Mouse (Mus musculus): ENCODE data around the gene Nodal.

The Nodal gene

DNA sequence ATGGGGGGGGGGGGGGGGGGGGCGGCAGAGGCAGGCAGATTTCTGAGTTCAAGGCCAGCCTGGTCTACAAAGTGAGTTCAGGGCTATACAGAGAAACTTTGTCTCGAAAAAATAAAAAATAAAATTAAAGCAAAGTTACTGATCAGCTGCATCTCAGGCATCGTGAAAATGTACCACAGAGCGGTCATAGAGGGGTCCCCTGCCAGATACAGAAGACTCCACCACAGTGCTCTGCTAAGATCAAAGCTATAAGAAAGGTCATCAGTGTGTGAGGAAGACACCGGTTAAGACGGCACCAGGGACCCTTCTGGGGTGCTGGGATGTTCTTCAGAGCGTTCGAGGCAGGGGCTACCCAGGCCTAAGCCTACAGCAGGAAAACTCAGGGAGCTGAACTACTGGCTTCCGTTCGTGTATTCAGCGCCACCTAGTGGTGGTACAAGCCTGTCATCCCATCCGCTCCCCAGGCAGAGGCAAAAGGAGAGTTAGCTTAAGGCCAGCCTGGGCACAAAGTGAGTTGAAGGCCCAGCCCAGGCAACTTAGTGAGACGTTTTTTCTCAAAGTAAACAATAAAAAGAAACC, 18.5 kb upstream of the Nodal start:
- peak; percentile 53 for DNase-seq

DNA sequence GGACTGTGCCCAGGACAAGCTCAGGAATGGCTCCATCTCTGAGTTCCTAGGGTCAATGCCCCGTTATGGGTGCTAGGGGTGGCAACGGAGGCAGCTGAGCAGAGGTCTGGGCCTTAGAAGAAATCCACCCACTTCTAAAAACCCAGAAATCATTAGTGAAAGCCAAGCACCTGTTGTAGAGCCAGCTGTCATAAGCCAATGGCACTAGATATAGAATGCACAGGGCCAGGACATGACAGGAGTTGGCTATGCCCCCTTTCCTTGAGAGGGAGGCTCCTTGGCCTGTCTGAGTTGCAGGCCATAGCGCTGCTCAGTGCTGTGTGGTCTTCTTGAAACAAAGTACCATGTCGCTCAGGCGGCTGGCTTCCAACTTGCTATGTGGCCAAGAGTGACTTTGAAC, 17.4 kb upstream of the Nodal start:
- no peak for DNase-seq

DNA sequence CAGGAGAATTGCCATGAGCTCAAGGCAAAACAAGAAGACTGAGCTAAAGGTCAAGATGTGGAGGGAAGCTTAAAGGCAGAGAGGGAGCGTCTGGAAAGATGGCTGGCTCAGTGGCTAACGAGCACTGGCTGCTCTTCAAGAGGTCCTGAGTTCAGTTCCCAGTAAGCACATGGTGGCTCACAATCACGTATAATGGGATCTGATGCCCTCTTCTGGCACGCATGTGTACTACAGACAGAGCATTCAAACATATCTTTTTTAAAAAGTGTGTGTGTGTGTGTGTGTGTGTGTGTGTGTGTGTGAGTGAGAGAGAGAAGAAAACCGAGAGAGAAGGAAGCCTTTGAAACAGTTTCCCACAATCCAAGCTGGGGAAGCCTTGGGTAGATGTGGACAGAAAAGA, 15.3 kb upstream of the Nodal start:
- no peak for DNase-seq

DNA sequence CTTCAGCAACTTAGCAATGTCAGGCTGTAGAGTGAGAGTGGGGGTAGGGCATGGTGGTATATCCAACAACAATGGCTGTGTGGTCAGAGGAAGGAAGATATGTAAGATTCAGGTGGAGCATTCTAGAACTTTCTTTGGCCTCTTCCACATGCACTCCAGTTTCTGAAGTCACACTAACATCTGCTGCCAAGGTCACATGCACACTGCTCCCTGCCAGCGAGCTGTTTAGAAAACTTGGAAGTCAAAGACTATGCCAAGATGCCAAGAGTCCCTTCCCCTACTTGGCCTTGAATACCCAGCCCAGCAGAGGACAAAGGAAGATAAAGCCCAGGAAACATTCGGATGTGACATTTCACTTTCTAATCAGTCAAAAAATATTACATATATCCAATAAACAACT, 14.9 kb upstream of the Nodal start:
- no peak for DNase-seq

DNA sequence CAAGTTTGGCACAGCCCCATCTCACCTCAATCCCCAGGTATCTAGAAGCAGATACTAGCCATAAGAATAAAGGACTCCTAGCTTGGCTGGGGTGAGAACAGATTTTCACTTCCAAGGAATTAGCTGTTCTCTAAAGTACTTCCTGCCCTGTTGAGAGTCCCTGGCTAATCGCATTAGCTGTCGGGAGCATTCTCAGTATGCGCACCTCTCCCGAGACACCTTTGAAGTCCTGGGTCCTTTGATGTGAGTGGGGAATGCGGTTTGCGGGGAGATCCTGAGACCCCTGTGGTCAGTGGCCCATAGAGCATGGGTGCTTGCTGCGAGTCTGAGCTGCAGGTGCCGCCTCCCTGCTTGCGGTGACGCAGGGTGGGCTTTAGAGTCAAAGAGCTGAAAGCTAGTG, 11.8 kb upstream of the Nodal start:
- no peak for DNase-seq

- DNase-seq, result no peak
Observed at GRCm38 (mm10) chr10:61409776-61410175, 8.0 kb upstream of the Nodal start.

DNA sequence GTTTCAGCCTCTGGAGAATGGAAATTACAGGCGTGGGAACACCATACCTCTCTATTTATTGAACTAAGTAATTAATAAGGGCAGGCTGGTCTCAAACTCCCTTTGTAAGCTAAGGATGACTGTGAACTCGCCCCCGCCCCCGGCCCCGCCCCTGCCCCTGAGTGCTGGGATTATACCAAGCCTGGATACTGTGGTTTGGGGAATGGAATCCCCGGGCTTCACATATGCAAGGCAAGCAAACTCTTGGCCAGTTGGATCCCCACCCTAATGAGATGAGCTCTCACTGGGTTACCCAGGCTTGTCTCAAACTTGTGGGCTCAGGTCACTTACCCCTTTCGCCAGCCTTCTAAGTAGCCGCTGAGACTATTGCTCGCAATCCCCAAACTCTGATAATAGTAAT, 7.6 kb upstream of the Nodal start:
- no peak for DNase-seq

GRCm38 (mm10) chr10:61412910-61413625, 4.7 kb upstream of the Nodal start:
- DNase-seq, result no peak

DNA sequence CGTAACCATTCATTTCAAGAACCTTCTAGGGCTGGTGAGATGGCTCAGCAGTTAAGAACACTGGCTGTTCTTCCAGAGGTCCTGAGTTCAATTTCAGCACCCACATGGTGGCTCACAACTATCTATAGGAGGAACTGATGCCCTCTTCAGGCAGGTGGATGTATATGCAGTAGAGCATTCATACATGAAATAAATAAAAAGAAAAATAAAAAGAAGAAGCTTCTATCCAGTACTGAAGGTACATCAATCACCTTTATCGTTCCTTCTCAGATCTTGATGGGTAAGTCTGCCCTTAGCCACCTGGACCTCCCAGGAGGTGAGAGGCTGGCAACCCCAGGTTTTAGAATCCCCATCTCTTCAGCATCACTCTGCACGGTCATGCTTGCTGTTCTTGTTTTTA, 2.5 kb upstream of the Nodal start:
- no peak for DNase-seq

GRCm38 (mm10) chr10:61415890-61416289, 1.9 kb upstream of the Nodal start:
- no peak for DNase-seq

DNA sequence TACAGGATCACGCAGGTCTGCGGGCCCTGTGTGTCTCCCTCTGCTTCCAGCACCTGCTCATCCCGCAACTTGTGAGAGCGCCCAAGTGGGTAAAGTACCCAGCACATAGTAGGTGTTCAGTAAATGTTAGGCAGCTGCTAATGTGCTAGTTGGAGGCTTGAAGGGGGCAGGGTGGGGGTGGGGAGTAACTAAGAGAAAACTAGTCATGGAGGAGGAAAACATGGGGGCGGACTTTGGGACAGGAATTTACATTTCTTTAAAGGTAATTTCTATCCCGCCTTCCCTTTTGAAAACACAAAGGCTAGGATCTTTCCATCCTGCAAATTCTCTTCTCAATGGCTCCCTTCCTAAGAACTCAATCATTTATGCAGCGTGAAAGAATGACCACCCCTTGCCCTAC, 1.2 kb upstream of the Nodal start:
- no peak for DNase-seq

DNA sequence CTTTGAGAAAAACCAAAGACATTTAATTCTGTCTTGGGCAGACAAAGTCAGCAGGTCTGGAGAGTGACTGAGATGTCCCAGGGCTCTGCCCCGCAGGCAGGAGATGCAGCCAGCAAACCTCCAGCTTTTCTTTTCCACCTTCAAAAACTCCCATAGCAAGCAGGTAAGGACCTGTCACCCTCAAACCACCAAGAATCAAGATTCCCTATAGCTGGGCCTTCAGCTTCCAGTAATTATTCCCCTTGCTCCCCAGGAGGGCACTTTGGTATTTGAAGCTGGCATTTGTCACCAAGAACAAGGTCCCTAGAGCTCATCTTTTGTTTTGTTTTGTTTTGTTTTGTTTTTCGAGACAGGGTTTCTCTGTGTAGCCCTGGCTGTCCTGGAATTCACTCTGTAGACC, 726 bp upstream of the Nodal start:
- DNase-seq, result no peak

DNA sequence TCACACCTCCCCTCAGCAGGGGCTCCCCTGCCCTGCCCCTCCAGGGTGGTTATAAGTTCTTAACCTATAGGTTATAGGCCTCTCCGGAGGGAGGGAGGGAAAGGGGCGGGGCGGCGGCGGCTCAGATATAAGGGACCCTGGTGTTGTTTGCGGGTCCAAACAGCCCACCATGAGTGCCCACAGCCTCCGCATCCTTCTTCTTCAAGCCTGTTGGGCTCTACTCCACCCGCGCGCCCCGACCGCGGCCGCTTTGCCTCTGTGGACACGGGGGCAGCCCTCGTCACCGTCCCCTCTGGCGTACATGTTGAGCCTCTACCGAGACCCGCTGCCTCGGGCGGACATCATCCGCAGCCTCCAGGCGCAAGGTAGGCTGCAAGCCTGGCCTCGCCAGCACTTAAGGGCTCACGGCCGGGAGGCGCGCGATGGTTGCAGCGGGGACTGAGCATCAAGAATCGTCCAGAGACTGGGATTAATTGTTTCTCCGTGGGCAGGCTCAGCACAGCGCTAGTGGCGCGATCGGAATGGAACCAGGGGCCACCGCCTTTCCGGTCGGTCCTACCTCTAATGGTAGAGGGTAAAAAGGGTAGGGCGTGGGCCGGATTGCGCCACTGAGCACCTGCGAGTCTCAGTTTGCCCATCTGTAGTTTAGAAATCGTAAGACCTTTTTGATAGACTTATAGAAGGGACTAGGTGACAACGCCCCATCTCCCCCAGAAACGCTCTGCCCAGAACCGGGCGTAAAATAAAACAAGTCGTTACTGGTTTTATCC, 544 bp downstream of the Nodal start:
- DNase-seq, result no peak

GRCm38 (mm10) chr10:61419146-61419545, 1.4 kb downstream of the Nodal start:
- no peak for DNase-seq

- DNase-seq, result no peak
Observed at GRCm38 (mm10) chr10:61420011-61420410, 2.2 kb downstream of the Nodal start.

- no peak for DNase-seq
Observed at GRCm38 (mm10) chr10:61422861-61423260, 5.1 kb downstream of the Nodal start.

- peak; percentile 46 for DNase-seq
Observed at GRCm38 (mm10) chr10:61423289-61423688, 5.5 kb downstream of the Nodal start.

GRCm38 (mm10) chr10:61424500-61424899, 6.7 kb downstream of the Nodal start:
- no peak for DNase-seq

GRCm38 (mm10) chr10:61425047-61425446, 7.3 kb downstream of the Nodal start:
- no peak for DNase-seq

- DNase-seq, result no peak
Observed at GRCm38 (mm10) chr10:61426251-61426757, 8.5 kb downstream of the Nodal start.

DNA sequence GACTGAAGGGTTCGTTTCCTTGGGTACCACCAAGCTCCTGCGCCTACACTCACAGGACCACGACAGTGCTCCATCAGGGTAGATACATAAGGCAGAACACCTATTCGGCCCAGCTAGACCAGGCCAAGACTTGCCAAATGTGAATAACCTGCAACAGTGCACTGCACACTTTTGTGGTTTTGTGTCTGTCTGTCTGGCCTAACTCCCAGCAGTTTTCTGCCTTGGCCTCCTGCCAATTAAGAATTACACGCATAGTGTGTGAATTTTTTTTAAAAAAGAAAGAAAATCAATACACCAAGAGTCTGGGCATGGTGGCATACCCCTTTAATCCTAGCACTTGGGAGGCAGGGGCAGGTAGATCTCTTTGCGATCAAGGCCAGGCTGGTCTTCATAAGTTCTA, 10.2 kb downstream of the Nodal start:
- DNase-seq, result no peak

- DNase-seq, result no peak
Observed at GRCm38 (mm10) chr10:61428416-61428815, 10.6 kb downstream of the Nodal start.

DNA sequence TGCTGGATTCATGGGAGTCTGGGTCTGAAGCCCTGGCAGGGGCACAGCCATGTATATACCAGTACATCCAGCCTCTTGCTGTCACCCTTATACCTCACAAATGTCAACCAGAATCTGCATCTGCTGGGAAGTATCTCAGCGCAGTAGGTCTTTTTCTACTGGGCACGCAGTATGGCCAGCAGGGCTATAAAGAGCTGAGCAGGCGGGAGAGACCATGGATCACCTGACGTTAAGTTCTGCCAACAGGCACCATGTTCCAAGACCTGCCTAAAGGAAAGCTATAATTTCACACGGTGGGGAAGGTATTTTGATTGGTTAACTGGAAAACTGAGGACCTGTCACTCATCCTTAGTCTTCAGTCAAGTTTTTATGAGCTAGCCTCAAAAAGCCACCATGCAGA, 11.3 kb downstream of the Nodal start:
- DNase-seq, result no peak

- no peak for DNase-seq
Observed at GRCm38 (mm10) chr10:61431375-61431774, 13.6 kb downstream of the Nodal start.
